Mouse (Mus musculus): Measurements from ENCODE around the gene Tagln2.
A peak's percentile ranks its signal among the peaks of the same experiment; 100 is the strongest.

The Tagln2 gene

DNA sequence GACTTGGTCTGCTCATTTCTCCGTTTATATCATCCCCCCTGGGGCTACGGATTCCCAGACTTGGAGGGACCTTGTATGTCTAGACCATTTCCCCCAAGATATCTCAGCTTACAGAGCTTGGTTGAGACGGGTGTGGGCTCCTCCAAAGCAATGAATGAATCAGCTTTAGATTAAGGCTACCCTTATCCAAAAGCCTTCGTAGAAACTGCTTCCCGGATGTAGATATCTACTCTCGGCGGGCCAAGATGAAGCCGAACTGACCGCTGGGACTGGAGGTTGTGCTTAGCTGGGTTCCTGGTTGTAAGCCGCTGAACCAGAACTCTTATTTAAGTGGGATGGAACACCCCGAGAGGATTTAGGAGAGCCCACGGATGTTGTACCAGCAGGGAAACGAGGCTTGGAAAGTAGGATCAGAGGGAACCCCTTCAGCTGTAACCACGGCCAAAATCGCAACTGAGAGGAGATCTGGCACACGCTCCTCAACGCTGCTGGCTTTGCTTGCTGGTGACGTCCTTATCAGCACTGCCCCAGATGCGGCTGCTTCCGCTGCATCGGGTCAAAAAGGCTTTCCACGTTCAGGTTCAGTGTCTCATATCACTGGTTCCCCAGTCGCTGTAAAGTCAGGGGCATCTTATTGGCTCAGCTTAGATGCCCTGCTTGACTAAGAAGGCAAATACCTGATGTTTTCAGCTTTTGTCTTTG lies 26.7 kb downstream of the Tagln2 start:
- no peak for DNase-seq (ENCODE audit: low spot score in 2 of 2)

DNA sequence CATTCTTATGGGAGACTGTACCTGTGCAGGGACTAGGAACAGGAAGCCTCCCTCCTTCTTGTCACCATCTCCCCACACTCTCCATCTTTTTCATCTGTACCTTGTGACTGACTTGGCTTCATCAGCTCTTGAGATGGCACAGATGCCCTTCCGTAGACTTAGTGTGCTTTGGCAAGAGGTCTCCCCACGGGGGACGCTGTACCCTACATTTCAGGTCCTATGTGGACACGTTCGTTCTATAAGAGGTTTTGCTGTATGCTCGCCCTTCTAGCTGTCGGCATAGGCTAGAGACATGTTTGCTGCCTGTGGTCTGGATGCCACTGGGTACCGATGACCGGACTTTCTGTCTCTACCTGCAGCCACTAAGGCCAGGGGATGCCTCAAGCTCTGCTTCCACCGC lies 27.6 kb downstream of the Tagln2 start:
- DNase-seq (ENCODE audit: low spot score in 2 of 2) = no peak

GRCm38 (mm10) chr1:172528701-172529100 lies 28.9 kb downstream of the Tagln2 start:
- peak in 1 of 2 experiments; percentile 91 for DNase-seq (ENCODE audit: low spot score in 2 of 2)

DNA sequence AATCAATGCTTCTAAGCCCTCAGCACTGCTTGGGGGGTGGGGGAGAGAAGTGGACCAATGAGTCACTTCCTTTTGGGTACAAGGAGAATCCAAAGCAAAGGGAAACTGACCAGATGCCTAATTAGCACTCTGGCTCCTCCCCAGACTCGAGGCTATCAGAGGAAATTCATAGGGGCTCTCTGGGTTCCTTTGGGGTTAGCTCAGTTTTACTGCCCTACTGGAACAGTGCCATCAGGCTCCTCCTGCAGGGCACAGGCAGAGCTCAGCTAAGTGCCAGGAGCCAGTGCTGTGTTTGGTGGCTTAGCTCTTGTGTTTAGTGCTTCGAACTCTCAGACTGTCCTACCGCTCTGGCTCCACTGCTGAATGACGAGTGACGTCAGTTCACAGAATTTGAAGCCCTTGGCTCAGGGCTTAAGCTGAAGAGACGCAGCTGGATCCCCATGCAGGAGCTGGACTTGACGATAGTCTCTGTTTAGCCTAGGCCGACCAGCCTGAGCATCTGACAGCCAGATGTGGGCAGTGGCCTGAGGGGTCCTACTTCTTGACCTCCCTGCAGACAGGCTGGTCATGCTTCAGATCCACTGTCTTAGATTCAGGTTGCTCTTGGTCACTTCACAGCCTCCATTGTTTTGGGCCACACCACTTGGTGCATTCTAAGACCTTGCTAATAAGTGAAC lies 30.8 kb downstream of the Tagln2 start:
- DNase-seq (ENCODE audit: low spot score in 2 of 2) = no peak

GRCm38 (mm10) chr1:172532551-172532950 lies 32.7 kb downstream of the Tagln2 start:
- DNase-seq (ENCODE audit: low spot score in 2 of 2) = no peak

DNA sequence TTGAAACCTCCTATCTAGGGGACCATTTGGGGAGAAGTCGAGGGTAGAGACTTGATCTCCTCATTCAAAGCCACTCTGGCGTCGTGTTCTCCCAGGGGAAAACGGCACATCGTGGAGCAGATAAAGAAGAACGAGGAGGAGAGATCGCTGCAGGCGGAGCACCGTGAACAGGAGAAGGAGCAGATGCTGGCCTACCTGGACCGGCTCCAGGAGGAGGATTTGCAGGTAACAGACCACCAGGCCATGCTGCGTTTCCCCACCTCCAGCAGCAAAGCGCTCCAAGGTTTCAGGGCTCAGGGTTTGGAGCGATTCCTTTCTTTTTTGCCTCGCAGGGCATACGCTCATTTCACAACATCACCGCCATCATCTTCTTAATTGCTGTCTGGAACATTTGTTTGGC lies 35.3 kb downstream of the Tagln2 start:
- no peak for DNase-seq (ENCODE audit: low spot score in 2 of 2)

GRCm38 (mm10) chr1:172539827-172540226 lies 40.0 kb downstream of the Tagln2 start:
- no peak for DNase-seq (ENCODE audit: low spot score in 2 of 2)

- no peak for DNase-seq (ENCODE audit: low spot score in 2 of 2)
These were observed 40.5 kb downstream of the Tagln2 start for GRCm38 (mm10) chr1:172540283-172540820.

DNA sequence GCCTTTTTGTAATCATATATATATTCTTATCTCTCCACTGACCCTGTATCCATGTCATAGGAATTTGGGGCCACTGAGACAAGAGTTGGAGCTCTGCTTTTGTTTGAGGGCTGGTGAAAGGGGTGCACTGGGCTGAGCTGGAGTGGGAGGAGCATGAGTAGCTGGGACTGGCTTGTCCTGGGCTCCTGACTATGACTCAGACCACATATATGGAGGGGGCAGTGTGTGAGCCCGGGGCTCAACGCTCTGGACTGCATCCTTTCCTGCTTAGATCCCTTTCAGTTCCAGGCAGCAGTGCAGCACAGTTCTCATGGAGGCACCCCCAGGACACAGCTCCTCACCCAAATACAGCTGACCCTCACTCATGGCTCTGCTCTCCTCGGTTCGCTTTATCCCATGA lies 46.2 kb downstream of the Tagln2 start:
- no peak for DNase-seq (ENCODE audit: low spot score in 2 of 2)

DNA sequence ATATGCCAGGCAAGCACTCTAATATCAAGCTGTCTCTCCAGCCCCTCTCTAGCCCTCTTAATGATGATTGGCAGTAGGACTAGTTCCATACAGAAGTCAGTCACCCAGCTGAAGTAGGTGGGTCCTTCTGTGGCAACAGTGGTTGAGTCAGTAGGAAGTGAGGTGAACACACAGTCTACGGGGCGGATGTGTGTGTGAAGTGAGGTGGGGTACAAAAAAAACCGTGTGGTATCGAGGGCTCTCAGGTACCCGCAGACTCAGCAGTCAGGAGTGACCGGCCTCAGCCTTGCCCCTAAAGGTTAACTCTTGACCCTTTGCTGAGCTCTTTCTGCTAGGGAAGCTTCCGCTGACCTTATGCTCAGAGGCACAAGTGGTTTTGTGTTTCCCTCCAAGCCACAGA lies 48.7 kb downstream of the Tagln2 start:
- DNase-seq (ENCODE audit: low spot score in 2 of 2) = no peak

DNA sequence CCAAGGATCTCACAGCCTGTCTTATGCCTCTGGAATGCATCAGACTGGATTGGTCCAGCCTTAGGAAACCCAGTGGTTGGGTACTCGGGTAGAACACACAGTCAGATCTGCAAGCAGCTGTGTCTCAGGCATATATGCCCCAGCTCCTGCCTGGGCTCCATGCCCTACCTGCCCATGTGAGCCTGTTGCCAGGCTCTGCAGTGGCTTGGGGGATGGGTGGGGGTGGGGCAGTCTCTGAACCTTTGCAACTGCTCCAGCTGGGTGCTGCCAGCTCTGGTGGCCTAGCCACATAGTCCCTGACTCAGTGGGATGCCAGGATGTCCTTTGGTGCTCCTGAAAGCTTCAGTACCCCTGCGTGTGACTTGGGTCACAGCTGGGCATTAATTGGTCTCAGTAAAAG lies 49.5 kb downstream of the Tagln2 start:
- DNase-seq (ENCODE audit: low spot score in 2 of 2) = no peak

- DNase-seq (ENCODE audit: low spot score in 2 of 2) = no peak
These were observed 49.9 kb downstream of the Tagln2 start for GRCm38 (mm10) chr1:172549717-172550116.

- DNase-seq (ENCODE audit: low spot score in 2 of 2) = peak; percentile 27 to 61
These were observed 50.7 kb downstream of the Tagln2 start for GRCm38 (mm10) chr1:172550551-172550951.

- no peak for DNase-seq (ENCODE audit: low spot score in 2 of 2)
These were observed 51.2 kb downstream of the Tagln2 start for GRCm38 (mm10) chr1:172551009-172551408.

- DNase-seq (ENCODE audit: low spot score in 2 of 2) = no peak
These were observed 52.8 kb downstream of the Tagln2 start for GRCm38 (mm10) chr1:172552623-172553022.

DNA sequence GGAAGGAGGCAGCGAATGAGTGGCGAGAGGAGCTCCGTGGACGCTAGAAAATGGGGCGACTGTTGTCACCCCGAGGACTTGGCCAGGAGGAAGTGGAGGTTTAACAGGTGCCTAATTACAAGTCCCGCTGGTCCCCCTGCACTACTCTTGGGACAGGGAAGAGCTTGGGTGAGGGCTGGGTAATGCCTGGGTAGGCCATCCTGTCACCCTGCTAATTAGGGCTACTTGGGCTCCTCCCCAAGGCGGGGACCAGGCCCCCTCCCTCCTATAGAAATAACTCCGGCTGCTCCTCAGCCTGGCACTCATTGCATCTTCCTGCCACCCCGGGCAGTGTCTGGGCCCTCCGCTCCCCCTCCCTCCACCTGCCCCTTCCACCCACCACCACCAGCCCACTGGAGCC lies 55.8 kb downstream of the Tagln2 start, which contains the start of gene Vsig8:
TSS of gene Vsig8 (plus strand) at position 301 of the 400 bp plus-strand sequence.
- no peak for DNase-seq (ENCODE audit: low spot score in 2 of 2)
